Mouse (Mus musculus) small intestine, adult 2 months (tissue): Measurements from ENCODE around the gene Stx8.

Experiments used
- CTCF ChIP-seq: fragments of 200-500 bp; IDR thresholded peaks from 2 replicates; pipeline ENCODE4 v1.5.1; 2012; ENCODE audit warnings: low read depth, mild to moderate bottlenecking, control low read depth, inconsistent platforms, low read length, moderate library complexity, mixed read lengths; ENCODE audit not compliant: insufficient replicate concordance, insufficient read length; ENCODE audit errors: extremely low read depth
- POLR2A ChIP-seq: fragments of 200-500 bp; IDR thresholded peaks from 2 replicates; pipeline ENCODE4 v1.6.1; 2012; ENCODE audit warnings: low read depth, mild to moderate bottlenecking, control low read depth, inconsistent platforms, low read length, moderate library complexity

- no peak for TF ChIP-seq CTCF
- TF ChIP-seq POLR2A, result no peak
These were observed 243.5 kb downstream of the Stx8 start for GRCm38 (mm10) chr11:68209506-68209905.
